Mouse (Mus musculus) left cerebral cortex, adult 18-20 months (tissue): ENCODE results near the gene Tcerg1l. TPM values are rescaled to one million over a fixed set of nuclear protein-coding genes. Genes with fewer than 3 reads are reported as not detected.

Experiments used
- DNase-seq, 2 experiments: peaks; one replicate each; pipeline ENCODE4 v3.0.0; 2021 to 2022; ENCODE audit warnings: low spot score in 2 of 2, mixed read lengths in 1 of 2
- long read RNA-seq, 2 experiments: library from polyadenylated mRNA; stranded (forward); transcript quantifications; one replicate each; pipeline ENCODE4 v2.0.0; 2021
- total RNA-seq, 2 experiments: library from RNA; stranded (reverse); gene quantifications; 2 replicates each; pipeline ENCODE4 v1.2.3; 2021

Gene Tcerg1l
- total RNA-seq = 10 to 100 TPM; 11.3 TPM
- long read RNA-seq, experiment 1, transcript Tcerg1l-201 (12 exons, 2,565 nt) = major isoform, 14 of 18 reads
- long read RNA-seq, experiment 1, partial matches to known transcripts = 1 of 18 reads
- long read RNA-seq, experiment 1, other reads (novel, unspliced or antisense) = 3 of 18 reads
- long read RNA-seq, experiment 2, transcript Tcerg1l-201 (12 exons, 2,565 nt) = major isoform, 10 of 12 reads
- long read RNA-seq, experiment 2, partial matches to known transcripts = 1 of 12 reads
- long read RNA-seq, experiment 2, other reads (novel, unspliced or antisense) = 1 of 12 reads

GRCm38 (mm10) chr7:138397485-138398181 is at the start of gene Tcerg1l:
Gene Tcerg1l (minus strand): TSS chr7:138397730.
- DNase-seq = peak in 1 of 2 experiments; percentile 29

- no peak for DNase-seq
Measured at GRCm38 (mm10) chr7:138442096-138442495, 44.6 kb upstream of the Tcerg1l start.

- DNase-seq = peak in 1 of 2 experiments; percentile 7
Measured at GRCm38 (mm10) chr7:138432541-138432940, 35.0 kb upstream of the Tcerg1l start.

- DNase-seq = no peak
Measured at GRCm38 (mm10) chr7:138431456-138431855, 33.9 kb upstream of the Tcerg1l start.

GRCm38 (mm10) chr7:138429916-138430315 is 32.4 kb upstream of the Tcerg1l start:
- DNase-seq = no peak

GRCm38 (mm10) chr7:138428826-138429225 is 31.3 kb upstream of the Tcerg1l start:
- DNase-seq = peak; percentile 69 to 76

- no peak for DNase-seq
Measured at GRCm38 (mm10) chr7:138427441-138427840, 29.9 kb upstream of the Tcerg1l start.

- DNase-seq = peak; percentile 45 to 56
Measured at GRCm38 (mm10) chr7:138413496-138413895, 16.0 kb upstream of the Tcerg1l start.

- no peak for DNase-seq
Measured at GRCm38 (mm10) chr7:138401641-138402040, 4.1 kb upstream of the Tcerg1l start.

- no peak for DNase-seq
Measured at GRCm38 (mm10) chr7:138400506-138401272, 3.2 kb upstream of the Tcerg1l start.

GRCm38 (mm10) chr7:138398182-138398793 is 758 bp upstream of the Tcerg1l start:
- peak; percentile 78 to 80 for DNase-seq

GRCm38 (mm10) chr7:138396863-138397484 is 556 bp downstream of the Tcerg1l start:
- DNase-seq = peak in 1 of 2 experiments; percentile 24

- DNase-seq = no peak
Measured at GRCm38 (mm10) chr7:138396109-138396862, 1.2 kb downstream of the Tcerg1l start.

- DNase-seq = no peak
Measured at GRCm38 (mm10) chr7:138389941-138390340, 7.6 kb downstream of the Tcerg1l start.

- no peak for DNase-seq
Measured at GRCm38 (mm10) chr7:138389071-138389470, 8.5 kb downstream of the Tcerg1l start.

GRCm38 (mm10) chr7:138379221-138379620 is 18.3 kb downstream of the Tcerg1l start:
- no peak for DNase-seq

- DNase-seq = no peak
Measured at GRCm38 (mm10) chr7:138378546-138378945, 19.0 kb downstream of the Tcerg1l start.

- no peak for DNase-seq
Measured at GRCm38 (mm10) chr7:138375573-138375972, 22.0 kb downstream of the Tcerg1l start.

- DNase-seq = no peak
Measured at GRCm38 (mm10) chr7:138374376-138374775, 23.2 kb downstream of the Tcerg1l start.

- no peak for DNase-seq
Measured at GRCm38 (mm10) chr7:138373530-138373929, 24.0 kb downstream of the Tcerg1l start.
